Mouse (Mus musculus) gastrocnemius, adult 8-10 months (tissue): ENCODE results near the gene Tmem237. TPM values are rescaled to one million over a fixed set of nuclear protein-coding genes. Genes with fewer than 3 reads are reported as not detected.

Experiments
- DNase-seq, 2 experiments: peaks; one replicate each; pipeline ENCODE4 v3.0.0; 2022; ENCODE audit warnings: low spot score in 2 of 2
- total RNA-seq, 4 experiments: library from RNA; stranded (reverse); gene quantifications; 2 replicates each; pipeline ENCODE4 v1.2.4; 2022

Tmem237 gene
- total RNA-seq, 4 experiments from 2014 or later = 4.2 to 6.1 (median 4.4) TPM

DNA sequence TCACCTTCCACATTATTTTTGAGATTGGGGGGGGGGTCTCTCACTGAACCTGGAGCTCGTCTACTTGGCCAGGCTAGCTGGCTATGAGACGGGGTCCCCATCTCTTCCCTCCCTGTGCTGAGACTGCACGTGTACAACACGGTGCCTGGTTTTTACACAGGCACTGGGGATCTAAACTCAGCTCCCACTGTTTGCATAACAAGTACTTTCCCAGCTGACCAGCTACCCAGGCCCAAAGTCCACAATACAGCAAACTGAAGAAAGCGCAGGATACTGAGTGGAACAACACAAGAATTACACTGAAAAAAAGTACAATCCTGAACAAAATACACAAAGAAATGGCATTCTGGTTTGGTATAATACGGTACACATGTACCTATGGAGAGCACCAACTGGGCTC, 18.1 kb downstream of the Tmem237 start:
- DNase-seq = no peak

DNA sequence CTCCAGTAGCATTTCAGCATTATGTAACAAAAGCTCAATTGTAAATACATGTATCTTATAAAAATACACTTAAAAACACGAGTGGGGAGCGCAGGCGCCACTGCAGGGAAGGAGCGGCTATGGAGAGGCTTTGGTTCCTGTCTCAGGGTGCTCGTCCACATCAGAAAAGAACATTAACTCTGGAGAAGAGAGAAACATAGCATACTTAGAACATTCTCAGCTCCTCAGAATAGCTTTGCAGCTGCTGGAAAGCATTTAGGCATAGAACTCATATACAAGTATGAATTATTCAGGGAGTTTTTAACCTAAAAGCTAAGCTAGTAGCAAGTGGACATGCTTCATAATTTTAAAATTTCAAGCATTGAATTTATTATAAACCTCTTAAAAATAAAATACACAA, 19.2 kb downstream of the Tmem237 start:
- no peak for DNase-seq

DNA sequence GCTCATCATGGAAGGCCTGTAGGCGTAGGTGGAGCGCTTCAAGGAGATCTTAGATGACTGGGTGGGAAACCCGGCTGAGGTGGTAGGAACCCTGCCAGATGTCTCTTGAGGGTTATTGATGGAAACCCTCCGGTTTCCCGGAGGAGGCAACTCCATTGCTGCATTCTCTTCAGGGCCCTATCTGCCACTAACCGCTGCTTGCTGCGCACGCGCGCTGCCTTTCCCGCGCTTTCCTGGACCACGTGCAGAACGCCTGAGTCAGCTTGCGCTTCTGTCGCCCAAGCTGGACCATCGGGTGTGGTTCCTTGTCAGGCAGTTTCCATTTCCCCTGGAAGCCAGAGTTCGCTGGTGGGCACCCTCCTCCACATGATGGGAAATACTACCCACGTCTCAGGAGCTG, 25.5 kb downstream of the Tmem237 start, which contains the start of gene C2cd6:
Gene C2cd6, minus strand, starts transcription at position 196 of the 400 bp plus-strand sequence.
- no peak for DNase-seq

DNA sequence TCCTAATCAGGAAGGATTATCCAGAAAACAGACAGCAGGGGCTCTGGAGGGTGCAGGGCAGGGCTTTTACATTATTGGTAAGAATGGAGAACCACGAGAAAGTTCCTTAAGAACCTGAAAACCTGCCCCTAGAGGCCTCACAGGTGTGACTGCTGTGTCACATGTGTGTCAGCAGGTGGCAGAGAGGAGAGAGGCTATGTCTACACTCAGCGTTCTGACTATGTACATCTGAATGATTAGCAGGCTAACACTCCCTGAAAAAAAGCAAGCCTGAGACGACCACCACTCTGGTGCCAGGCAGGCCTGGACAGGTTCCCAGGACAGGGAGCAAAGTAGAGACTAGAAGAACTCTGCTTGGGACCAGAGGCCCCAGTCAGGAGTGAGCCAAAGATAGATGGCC, 49.3 kb downstream of the Tmem237 start:
- DNase-seq = no peak

DNA sequence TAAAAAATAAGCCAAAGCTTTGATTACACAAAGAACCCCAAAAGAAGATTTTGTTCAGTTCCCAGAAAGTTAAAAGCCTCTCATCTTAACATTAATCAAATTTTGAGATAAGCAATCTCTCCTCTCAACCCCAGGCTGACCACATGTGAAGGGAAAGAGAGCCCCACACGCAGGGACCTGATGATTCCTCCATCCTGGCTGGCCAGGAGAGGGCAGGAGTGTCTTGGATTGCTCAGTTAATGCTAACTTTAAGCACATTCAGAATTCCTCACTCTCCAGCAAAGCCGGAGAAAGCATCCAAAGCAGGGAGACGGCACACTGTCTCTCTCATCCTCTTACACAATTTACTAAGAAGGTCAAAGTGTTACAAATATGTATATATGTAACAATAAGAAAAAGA, 52.2 kb downstream of the Tmem237 start:
- DNase-seq = no peak

DNA sequence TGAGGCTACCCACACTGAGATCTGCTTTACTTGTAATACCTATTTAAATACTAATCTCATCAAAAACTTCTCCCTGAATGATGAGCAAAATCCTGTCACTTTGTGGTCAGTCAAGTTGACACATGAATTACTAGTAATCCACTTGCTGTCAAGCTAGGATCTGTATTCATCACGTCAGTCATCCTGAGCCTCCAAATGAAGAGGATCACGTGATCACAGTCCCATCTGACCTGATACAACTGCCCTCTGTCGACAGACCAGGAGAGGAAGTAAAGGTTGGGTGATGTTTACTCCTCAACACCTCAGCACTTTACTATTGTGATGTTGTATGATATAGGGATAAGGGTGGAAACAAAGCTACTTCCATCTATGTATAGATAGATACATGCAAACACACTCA, 56.5 kb downstream of the Tmem237 start:
- no peak for DNase-seq

DNA sequence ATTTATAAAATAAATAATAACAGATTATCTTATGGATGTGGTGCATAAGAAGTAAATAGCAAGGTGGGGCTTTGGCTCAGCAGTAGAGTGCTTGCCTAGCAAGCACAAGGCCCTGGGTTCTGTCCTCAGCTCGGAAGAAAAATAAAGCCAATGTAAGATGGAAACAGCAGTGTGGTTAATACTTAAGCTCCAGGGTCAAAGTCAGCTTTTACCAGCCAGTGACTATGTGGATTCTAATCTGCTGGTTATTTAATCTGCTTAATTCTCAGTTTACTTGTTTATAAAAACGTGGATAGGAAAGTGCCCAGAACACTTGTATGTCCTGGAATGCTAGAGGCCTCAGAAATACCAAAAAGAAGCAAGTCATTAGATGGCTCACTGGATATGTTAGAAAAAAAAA, 63.3 kb downstream of the Tmem237 start:
- no peak for DNase-seq

DNA sequence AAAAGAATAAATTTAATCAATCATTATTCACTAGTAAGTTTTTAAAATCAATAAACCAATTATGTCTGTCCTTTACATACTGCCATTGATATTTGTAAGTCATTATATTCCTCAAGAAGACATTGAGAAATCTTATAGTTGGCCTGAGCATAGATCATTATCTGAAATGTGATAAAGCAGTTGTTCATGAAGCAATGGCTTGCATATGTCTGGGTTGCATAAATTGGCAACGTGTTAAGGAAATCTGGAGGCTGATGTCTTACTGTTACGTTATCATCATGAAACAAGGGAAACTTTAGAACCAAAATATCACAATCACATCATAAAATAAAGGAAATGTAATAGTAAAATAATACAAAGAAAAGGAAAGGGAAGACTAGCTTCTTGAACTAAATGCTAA, 68.9 kb downstream of the Tmem237 start:
- DNase-seq = no peak

Other genes with a start within 250 kb of the Tmem237 start
- 100 to 1,000 TPM in 1 of 4 experiments, 10 to 100 TPM in 3; 60.8 to 110 (median 83.9) TPM for gene Trak2, start 147.0 kb downstream of the Tmem237 start, total RNA-seq
- 100 to 1,000 TPM; 117 to 185 (median 147) TPM for gene Stradb, start 146.9 kb downstream of the Tmem237 start, total RNA-seq
- gene C2cd6, start 25.5 kb downstream of the Tmem237 start, total RNA-seq = not detected
- under 1 TPM in 2 of 4 experiments, not detected in 2; 0.11 to 0.13 TPM for gene Mpp4, start 43.0 kb upstream of the Tmem237 start, total RNA-seq
- gene Als2, start 116.8 kb upstream of the Tmem237 start, total RNA-seq = 10 to 100 TPM; 16.5 to 18.5 (median 17.7) TPM
- gene Cdk15, start 136.5 kb upstream of the Tmem237 start, total RNA-seq = under 1 TPM in 1 of 4 experiments, not detected in 3; 0.22 TPM